Mouse (Mus musculus): ENCODE results near the gene Tut7.

GRCm38 (mm10) chr13:59836101-59836798 lies 13.3 kb upstream of the Tut7 start:
- TF ChIP-seq CTCF (IDR thresholded peaks at IDR 0.05; ENCODE audit: low read depth): no peak
- TF ChIP-seq EP300 (IDR thresholded peaks at IDR 0.05; ENCODE audit: low read depth): no peak

Measured in liver, embryonic 14.5 days (tissue).